Mouse (Mus musculus) CD8-positive naive resting alpha-beta T cell, adult 57 days (primary cell): ENCODE measurements around the gene Srrm3. TPM values are rescaled to one million over a fixed set of nuclear protein-coding genes. Genes with fewer than 3 reads are reported as not detected.

ENCODE experiments used
- total RNA-seq: library from RNA; stranded (reverse); gene quantifications from one replicate; pipeline ENCODE4 v1.2.4, GENCODE M21; 2023

Srrm3 gene
- total RNA-seq = not detected

GRCm38 (mm10) chr5:135806555-135807262 lies at the start of gene Srrm3:
Srrm3 (plus strand) TSS chr5:135806890.

GRCm38 (mm10) chr5:135777796-135778470 lies 28.8 kb upstream of the Srrm3 start, which contains the start of gene Styxl1:
Styxl1 (minus strand) TSS chr5:135778385.

GRCm38 (mm10) chr5:135778471-135779445 lies 27.9 kb upstream of the Srrm3 start, which contains the start of gene Mdh2:
Mdh2 (plus strand) TSS chr5:135778480.

GRCm38 (mm10) chr5:135887675-135888102 lies 81.0 kb downstream of the Srrm3 start, which contains the start of gene Hspb1:
Hspb1 (plus strand) TSS chr5:135887919.

Other genes starting within 250 kb of the Srrm3 start
- not detected for gene Ccl26, start 243.3 kb upstream of the Srrm3 start, total RNA-seq
- not detected for gene Ccl24, start 233.8 kb upstream of the Srrm3 start, total RNA-seq
- gene Rhbdd2, start 174.3 kb upstream of the Srrm3 start, total RNA-seq = 21.1 TPM
- 53.9 TPM for gene Por, start 136.9 kb upstream of the Srrm3 start, total RNA-seq
- gene Tmem120a, start 62.4 kb upstream of the Srrm3 start, total RNA-seq = 15.5 TPM
- not detected for gene Styxl1, start 28.5 kb upstream of the Srrm3 start, total RNA-seq
- gene Mdh2, start 28.4 kb upstream of the Srrm3 start, total RNA-seq = 175 TPM
- gene Hspb1, start 81.0 kb downstream of the Srrm3 start, total RNA-seq = 0.61 TPM
- 52.8 TPM for gene Ywhag, start 127.7 kb downstream of the Srrm3 start, total RNA-seq
- gene Ssc4d, start 167.6 kb downstream of the Srrm3 start, total RNA-seq = not detected
- not detected for gene Zp3, start 173.2 kb downstream of the Srrm3 start, total RNA-seq
- gene Dtx2, start 187.9 kb downstream of the Srrm3 start, total RNA-seq = 30.0 TPM
- gene Upk3b, start 231.6 kb downstream of the Srrm3 start, total RNA-seq = 0.43 TPM
- not detected for gene Upk3bl, start 247.6 kb downstream of the Srrm3 start, total RNA-seq